Mouse (Mus musculus) layer of hippocampus, adult 11-12 months (tissue): ENCODE measurements at regions not wholly inside any gene's neighbourhood (a gene's known extent, or its start where the extent isn't known, plus 50 kb on each side); places are given as distances from the start of the nearest gene placed in this dataset.

Experiments used
- DNase-seq: peaks from one replicate; pipeline ENCODE4 v3.0.0; 2022; ENCODE audit warnings: low spot score

- no peak for DNase-seq
These were observed 599.2 kb downstream of the Pard3 start for GRCm38 (mm10) chr8:127662776-127663499.

- no peak for DNase-seq
These were observed 602.9 kb downstream of the Pard3 start for GRCm38 (mm10) chr8:127666606-127667005.

GRCm38 (mm10) chr8:127668991-127669390 lies 605.3 kb downstream of the Pard3 start:
- DNase-seq, result no peak

- DNase-seq, result no peak
These were observed 610.4 kb downstream of the Pard3 start for GRCm38 (mm10) chr8:127674063-127674462.

- DNase-seq, result peak; percentile 15
These were observed 611.7 kb downstream of the Pard3 start for GRCm38 (mm10) chr8:127675377-127675776.

- no peak for DNase-seq
These were observed 616.5 kb downstream of the Pard3 start for GRCm38 (mm10) chr8:127680205-127680604.

GRCm38 (mm10) chr8:127684213-127684612 lies 620.5 kb downstream of the Pard3 start:
- DNase-seq, result peak; percentile 57

GRCm38 (mm10) chr8:127690792-127691191 lies 627.1 kb downstream of the Pard3 start:
- no peak for DNase-seq

GRCm38 (mm10) chr8:127698404-127698803 lies 634.7 kb downstream of the Pard3 start:
- DNase-seq, result no peak

- no peak for DNase-seq
These were observed 640.7 kb downstream of the Pard3 start for GRCm38 (mm10) chr8:127704406-127704805.

- DNase-seq, result peak; percentile 85
These were observed 642.5 kb downstream of the Pard3 start for GRCm38 (mm10) chr8:127706051-127706835.

- no peak for DNase-seq
These were observed 645.7 kb downstream of the Pard3 start for GRCm38 (mm10) chr8:127709439-127709838.

GRCm38 (mm10) chr8:127715097-127715496 lies 643.3 kb upstream of the Nrp1 start:
- no peak for DNase-seq

- DNase-seq, result no peak
These were observed 640.4 kb upstream of the Nrp1 start for GRCm38 (mm10) chr8:127717969-127718368.

GRCm38 (mm10) chr8:127719881-127720280 lies 638.5 kb upstream of the Nrp1 start:
- DNase-seq, result no peak

GRCm38 (mm10) chr8:127720593-127721290 lies 637.7 kb upstream of the Nrp1 start:
- DNase-seq, result no peak

- no peak for DNase-seq
These were observed 636.8 kb upstream of the Nrp1 start for GRCm38 (mm10) chr8:127721624-127722023.

- DNase-seq, result no peak
These were observed 624.3 kb upstream of the Nrp1 start for GRCm38 (mm10) chr8:127734059-127734458.

- DNase-seq, result no peak
These were observed 616.2 kb upstream of the Nrp1 start for GRCm38 (mm10) chr8:127742236-127742635.

GRCm38 (mm10) chr8:127745221-127745620 lies 613.2 kb upstream of the Nrp1 start:
- no peak for DNase-seq

- DNase-seq, result no peak
These were observed 611.9 kb upstream of the Nrp1 start for GRCm38 (mm10) chr8:127746456-127746855.

GRCm38 (mm10) chr8:127752871-127753270 lies 605.5 kb upstream of the Nrp1 start:
- no peak for DNase-seq
